In genomic region chr13:40853842-40854241, GRCm38 (mm10) we compare ENCODE assay signal across 11 mouse cellular contexts. TPM values are rescaled to one million over a fixed set of nuclear protein-coding genes. Genes with fewer than 3 reads are reported as not detected.
DNase-seq lines count a peak whose midpoint lies in the region; ATAC-seq lines count a peak whose summit lies in the region.
"Had no signal": no experiment of that assay in that cellular context is flagged by ENCODE, and none has a peak within 500 bp of the region (broad histone marks: within the 10 kb centered on the region; RNA-seq: fewer than 3 reads in every experiment).

No protein-coding gene starts in this region.

- H3K4me2 ChIP-seq in hindbrain, embryonic 15.5 days = peak overlapping the region; percentile 61
- no peak overlapping the region for H3K4me2 ChIP-seq in hindbrain, embryonic 13.5 days
- peak overlapping the region; percentile 48 for H3K4me2 ChIP-seq in embryonic facial prominence, embryonic 12.5 days (replicated peaks)
- H3K4me2 ChIP-seq in intestine, embryonic 16.5 days (ENCODE audit: low read depth, low read length) = peak overlapping the region; percentile 70
- peak overlapping the region; percentile 62 for H3K4me2 ChIP-seq in midbrain, embryonic 15.5 days

- no peak overlapping the region for H3K4me3 ChIP-seq in hindbrain, embryonic 15.5 days
- H3K4me3 ChIP-seq in hindbrain, embryonic 13.5 days = no peak overlapping the region
- H3K4me3 ChIP-seq in embryonic facial prominence, embryonic 12.5 days = no peak overlapping the region
- H3K4me3 ChIP-seq in intestine, embryonic 16.5 days (ENCODE audit: low read length) = peak overlapping the region; percentile 51; the same call in 1 of the 2 replicates
- no peak overlapping the region for H3K4me3 ChIP-seq in midbrain, embryonic 15.5 days

- no peaks in the 10 kb centered on the region for H3K9me3 ChIP-seq in hindbrain, embryonic 15.5 days
- no peaks in the 10 kb centered on the region for H3K9me3 ChIP-seq in hindbrain, embryonic 13.5 days
- no peaks in the 10 kb centered on the region for H3K9me3 ChIP-seq in embryonic facial prominence, embryonic 12.5 days
- H3K9me3 ChIP-seq in intestine, embryonic 16.5 days (ENCODE audit: control insufficient read depth, low read length) = no peaks in the 10 kb centered on the region
- H3K9me3 ChIP-seq in midbrain, embryonic 15.5 days = no peaks in the 10 kb centered on the region

- DNase-seq in adipocyte (ENCODE audit: low spot score) = no peak
- no peak for DNase-seq in cerebellum, adult 11-12 months
- DNase-seq in right cerebral cortex, postnatal 36 days (ENCODE audit: low spot score in 2 of 2) = no peak
- DNase-seq: cerebellum, adult 11 months; left cerebral cortex, postnatal 4 days; right cerebral cortex, postnatal 25 days had no signal

- H3K27me3 ChIP-seq in hindbrain, embryonic 15.5 days = 0 out of 2 replicates have a peak, but pooled peaks cover 3% of the 10 kb centered on the region
- H3K27me3 ChIP-seq in hindbrain, embryonic 13.5 days = 0 out of 2 replicates have a peak, but pooled peaks cover 6% of the 10 kb centered on the region
- H3K27me3 ChIP-seq in embryonic facial prominence, embryonic 12.5 days = no peaks in the 10 kb centered on the region
- no peaks in the 10 kb centered on the region for H3K27me3 ChIP-seq in intestine, embryonic 16.5 days (replicated peaks; ENCODE audit: control insufficient read depth, insufficient read depth, low read length)
- H3K27me3 ChIP-seq in midbrain, embryonic 15.5 days (replicated peaks) = no peaks in the 10 kb centered on the region

- no peak for ATAC-seq in hindbrain, embryonic 15.5 days (ENCODE audit: low FRiP score, low read depth)
- no peak for ATAC-seq in hindbrain, embryonic 13.5 days (ENCODE audit: low FRiP score)
- ATAC-seq in embryonic facial prominence, embryonic 12.5 days (ENCODE audit: insufficient number of reproducible peaks, insufficient read depth, low FRiP score, low TSS enrichment) = no peak
- no peak for ATAC-seq in intestine, embryonic 16.5 days
- no peak for ATAC-seq in midbrain, embryonic 15.5 days (replicated peaks)

- WGBS in hindbrain, embryonic 15.5 days = 92% methylated on average over 4 of the region's 4 CpGs
- WGBS in hindbrain, embryonic 13.5 days = 94% methylated on average over 4 of the region's 4 CpGs
- WGBS in embryonic facial prominence, embryonic 12.5 days = 84% methylated on average over 4 of the region's 4 CpGs
- WGBS in intestine, embryonic 16.5 days = 86% methylated on average over 4 of the region's 4 CpGs
- WGBS in midbrain, embryonic 15.5 days = 89% methylated on average over 4 of the region's 4 CpGs

- H3K36me3 ChIP-seq in hindbrain, embryonic 15.5 days = no peaks in the 10 kb centered on the region
- H3K36me3 ChIP-seq in hindbrain, embryonic 13.5 days = no peaks in the 10 kb centered on the region
- no peaks in the 10 kb centered on the region for H3K36me3 ChIP-seq in embryonic facial prominence, embryonic 12.5 days
- no peaks in the 10 kb centered on the region for H3K36me3 ChIP-seq in intestine, embryonic 16.5 days (ENCODE audit: control insufficient read depth, insufficient read depth, low read length)
- no peaks in the 10 kb centered on the region for H3K36me3 ChIP-seq in midbrain, embryonic 15.5 days (replicated peaks)

- no peak overlapping the region for H3K9ac ChIP-seq in hindbrain, embryonic 15.5 days
- no peak overlapping the region for H3K9ac ChIP-seq in hindbrain, embryonic 13.5 days
- H3K9ac ChIP-seq in embryonic facial prominence, embryonic 12.5 days = no peak overlapping the region
- H3K9ac ChIP-seq in intestine, embryonic 16.5 days (ENCODE audit: low read depth, low read length) = peak overlapping the region; percentile 69; the same call in 1 of the 2 replicates
- no peak overlapping the region for H3K9ac ChIP-seq in midbrain, embryonic 15.5 days

- H3K27ac ChIP-seq in hindbrain, embryonic 15.5 days (replicated peaks) = no peak overlapping the region
- H3K27ac ChIP-seq in hindbrain, embryonic 13.5 days = no peak overlapping the region
- H3K27ac ChIP-seq in embryonic facial prominence, embryonic 12.5 days = no peak overlapping the region
- H3K27ac ChIP-seq in intestine, embryonic 16.5 days (ENCODE audit: low read length) = no peak overlapping the region
- no peak overlapping the region for H3K27ac ChIP-seq in midbrain, embryonic 15.5 days

- peaks cover 7% of the 10 kb centered on the region for H3K4me1 ChIP-seq in hindbrain, embryonic 15.5 days (replicated peaks)
- H3K4me1 ChIP-seq in hindbrain, embryonic 13.5 days (replicated peaks) = 0 out of 2 replicates have a peak, but pooled peaks cover 6% of the 10 kb centered on the region
- H3K4me1 ChIP-seq in embryonic facial prominence, embryonic 12.5 days = no peaks in the 10 kb centered on the region; the same call in 1 of the 2 replicates
- H3K4me1 ChIP-seq in intestine, embryonic 16.5 days (ENCODE audit: control insufficient read depth, insufficient read depth, low read length) = peaks cover 10% of the 10 kb centered on the region
- peaks cover 5% of the 10 kb centered on the region; the same call in 1 of the 2 replicates for H3K4me1 ChIP-seq in midbrain, embryonic 15.5 days

RNA-seq across cellular contexts. Expression of gene Gcnt2, which starts 5.7 kb away (rescaled TPM):
- polyA plus RNA-seq in hindbrain, embryonic 15.5 days (2015; fragmentation: Nextera tagmentation; extraction: Ambion mirVana) = 6.6 and 6.8 TPM in 2 replicates
- 4.5 and 6.4 TPM in 2 replicates for polyA plus RNA-seq in hindbrain, embryonic 13.5 days (2015; fragmentation: Nextera tagmentation; extraction: Ambion mirVana)
- polyA plus RNA-seq in embryonic facial prominence, embryonic 12.5 days (2016; fragmentation: Nextera tagmentation; extraction: Ambion mirVana) = 2.1 and 2.9 TPM in 2 replicates
- 14.5 and 17.3 TPM in 2 replicates for polyA plus RNA-seq in intestine, embryonic 16.5 days (2015; fragmentation: Nextera tagmentation; extraction: Ambion mirVana)
- 3.6 and 3.7 TPM in 2 replicates for polyA plus RNA-seq in midbrain, embryonic 15.5 days (2015; fragmentation: Nextera tagmentation; extraction: Ambion mirVana)
